Mouse (Mus musculus): ENCODE data around the gene Jmy.
"Not testable (repeated sequence)": the region's sequence is repeated elsewhere in the genome, so short reads cannot be mapped to it uniquely, and the experiment has no call there.

Jmy gene

GRCm38 (mm10) chr13:93499167-93499972, at the start of gene Jmy:
Gene Jmy (minus strand): TSS chr13:93499808.
- peak; percentile 93 for DNase-seq (ENCODE audit: low read depth, low spot score)

GRCm38 (mm10) chr13:93547641-93548040, 48.0 kb upstream of the Jmy start:
- no peak for DNase-seq (ENCODE audit: low read depth, low spot score)

- peak; percentile 45 for DNase-seq (ENCODE audit: low read depth, low spot score)
Measured at GRCm38 (mm10) chr13:93546011-93546410, 46.4 kb upstream of the Jmy start.

GRCm38 (mm10) chr13:93544274-93544673, 44.7 kb upstream of the Jmy start:
- no peak for DNase-seq (ENCODE audit: low read depth, low spot score)

GRCm38 (mm10) chr13:93539311-93539710, 39.7 kb upstream of the Jmy start:
- no peak for DNase-seq (ENCODE audit: low read depth, low spot score)

DNA sequence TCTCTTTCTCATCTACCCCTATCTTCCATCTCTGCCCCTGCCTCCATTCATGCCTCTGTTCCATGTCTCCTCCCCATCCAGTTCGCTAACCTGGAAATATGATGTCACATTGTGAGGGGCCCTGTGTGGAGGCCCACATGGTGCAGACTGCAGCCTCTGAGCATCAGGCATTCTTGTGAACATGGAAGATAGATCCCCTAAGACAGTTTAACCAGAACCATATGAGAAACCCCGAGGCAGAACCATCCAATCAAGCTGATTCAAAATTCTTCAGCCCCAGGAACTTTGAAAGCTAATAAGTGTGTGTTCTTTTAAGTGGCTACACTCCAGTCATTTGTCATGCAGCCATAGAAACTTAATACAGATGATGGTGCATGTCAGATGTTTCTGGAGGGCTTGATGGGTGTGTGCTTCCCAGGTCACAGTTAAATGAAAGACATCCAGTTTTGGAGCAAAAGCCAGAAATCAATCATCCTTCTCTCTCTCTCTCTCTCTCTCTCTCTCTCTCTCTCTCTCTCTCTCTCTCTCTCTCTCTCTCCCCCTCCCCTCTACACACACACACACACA, 19.2 kb upstream of the Jmy start:
- no peak for DNase-seq (ENCODE audit: low read depth, low spot score)

DNA sequence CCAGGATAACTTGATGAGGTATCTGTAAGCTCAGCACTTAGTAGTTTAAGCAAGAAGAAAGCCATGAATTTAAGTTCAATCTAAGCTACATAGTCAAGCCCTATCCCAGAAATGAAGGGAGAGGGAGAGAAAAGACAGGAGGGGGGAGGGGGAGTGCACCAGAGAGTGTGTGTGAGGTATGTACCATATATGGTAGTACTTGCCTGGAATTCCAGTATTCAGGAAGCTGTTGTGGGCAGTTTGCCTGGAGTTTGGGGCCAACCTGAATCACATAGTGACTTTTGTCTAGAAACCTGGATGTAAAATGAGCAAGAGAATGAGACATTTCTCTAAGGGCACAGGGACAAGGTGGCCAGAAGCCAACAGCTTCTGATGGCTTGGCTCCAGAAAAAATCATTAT, 17.6 kb upstream of the Jmy start:
- no peak for DNase-seq (ENCODE audit: low read depth, low spot score)

DNA sequence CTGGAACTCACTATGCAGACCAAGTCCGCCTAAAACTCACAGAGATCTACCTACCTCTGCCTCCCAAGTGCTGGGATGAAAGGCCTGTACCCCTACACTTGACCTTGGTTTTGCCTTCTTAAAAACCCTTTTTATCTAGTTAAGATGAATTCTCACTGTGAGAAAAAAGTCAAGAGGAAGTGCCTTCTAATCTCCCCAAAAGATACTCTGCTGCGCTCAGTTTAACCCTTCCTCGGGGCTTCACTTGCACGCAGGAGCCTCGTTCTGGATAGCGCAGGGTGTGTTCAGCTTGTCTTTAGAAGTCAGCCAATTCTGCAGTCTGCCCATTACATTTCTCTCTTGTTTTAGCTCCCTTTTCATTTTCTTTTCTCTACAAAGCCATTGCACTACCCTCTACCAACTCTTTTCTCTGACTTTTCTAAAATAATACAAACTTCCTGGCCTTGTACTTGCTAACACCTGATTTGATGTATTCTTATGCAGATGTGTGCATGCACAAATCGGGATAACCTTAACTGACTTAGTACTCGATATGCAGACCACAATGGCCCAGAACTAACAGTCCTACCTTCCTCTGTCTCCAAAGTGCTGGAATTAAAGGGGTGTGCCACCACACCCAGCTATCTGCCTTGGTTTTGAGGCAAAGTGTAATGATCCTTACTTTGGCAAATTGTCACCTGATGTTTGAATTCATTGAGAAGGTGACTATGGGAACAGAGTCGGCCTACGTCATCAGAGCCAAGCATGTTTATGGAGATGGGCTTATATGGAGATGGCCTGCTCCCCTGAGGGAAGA, 14.6 kb upstream of the Jmy start:
- DNase-seq (ENCODE audit: low read depth, low spot score): no peak

DNA sequence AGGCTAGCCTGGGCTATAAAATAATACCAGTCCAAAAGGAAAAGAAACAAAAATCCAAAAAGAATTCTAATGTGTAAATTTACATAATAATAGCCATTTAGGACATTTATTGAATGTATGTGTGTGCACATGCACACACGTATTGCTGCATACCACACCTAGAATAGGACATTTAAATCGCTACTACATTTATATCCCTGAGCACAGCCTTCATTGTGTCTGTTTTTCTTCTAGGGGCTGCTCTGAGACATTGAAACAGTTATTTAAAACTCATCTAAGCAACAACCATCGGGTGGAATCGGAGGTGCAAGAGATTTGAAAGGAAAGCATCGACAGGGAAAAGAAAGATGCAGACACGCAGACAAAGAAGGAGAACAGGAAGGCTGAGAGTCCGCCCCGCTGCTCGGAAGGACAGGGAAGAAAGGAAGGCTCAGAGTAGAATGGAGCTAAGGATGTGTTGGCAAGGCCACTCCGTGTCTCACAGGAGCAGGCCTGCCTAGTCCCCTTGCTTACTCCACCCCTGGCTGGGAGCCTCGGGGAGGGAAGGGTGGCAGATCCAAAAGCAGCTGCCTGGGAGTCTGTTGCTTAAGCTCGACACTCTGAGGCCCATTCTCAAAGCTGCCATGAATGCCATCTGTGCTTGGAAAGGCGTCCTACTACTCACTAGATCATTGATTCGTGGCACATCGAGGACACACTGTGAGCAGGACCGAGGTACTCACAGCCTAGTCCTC, 11.0 kb upstream of the Jmy start:
- no peak for DNase-seq (ENCODE audit: low read depth, low spot score)

DNA sequence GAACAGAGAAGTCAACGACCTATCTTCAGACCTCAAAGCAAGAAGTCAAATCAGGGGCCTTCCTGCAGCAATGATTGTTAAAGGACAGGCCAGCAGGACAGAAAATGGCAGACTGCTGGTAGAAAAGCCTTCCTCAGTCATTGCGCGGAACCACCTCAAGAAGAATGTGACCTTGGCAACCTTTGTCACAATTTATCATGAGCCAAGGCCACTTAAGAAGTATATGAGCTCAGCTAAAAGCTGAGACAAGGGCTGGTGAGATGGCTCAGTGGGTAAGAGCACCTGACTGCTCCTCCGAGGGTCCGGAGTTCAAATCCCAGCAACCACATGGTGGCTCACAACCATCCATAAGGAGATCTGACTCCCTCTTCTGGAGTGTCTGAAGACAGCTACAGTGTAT, 7.3 kb upstream of the Jmy start:
- not testable (repeated sequence) for DNase-seq (ENCODE audit: low read depth, low spot score)

DNA sequence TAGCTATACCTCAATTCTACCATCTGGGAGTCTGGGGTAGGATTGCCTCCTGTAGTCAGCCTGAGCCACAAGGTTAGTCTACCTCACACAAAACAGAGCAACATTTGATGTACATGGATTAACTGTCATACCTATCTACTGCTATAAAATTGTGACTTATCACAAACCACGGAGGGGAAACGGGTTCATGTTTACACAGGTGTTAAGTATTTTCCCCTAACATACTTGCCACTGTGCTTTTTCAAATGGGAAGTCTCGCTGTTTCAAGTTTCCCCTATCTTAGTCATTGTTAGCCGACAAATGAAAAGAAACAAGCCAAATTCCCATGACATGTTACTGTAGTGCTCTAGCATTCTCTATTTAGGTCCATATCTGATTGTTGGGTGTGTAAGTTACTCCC, 2.1 kb upstream of the Jmy start:
- no peak for DNase-seq (ENCODE audit: low read depth, low spot score)

DNA sequence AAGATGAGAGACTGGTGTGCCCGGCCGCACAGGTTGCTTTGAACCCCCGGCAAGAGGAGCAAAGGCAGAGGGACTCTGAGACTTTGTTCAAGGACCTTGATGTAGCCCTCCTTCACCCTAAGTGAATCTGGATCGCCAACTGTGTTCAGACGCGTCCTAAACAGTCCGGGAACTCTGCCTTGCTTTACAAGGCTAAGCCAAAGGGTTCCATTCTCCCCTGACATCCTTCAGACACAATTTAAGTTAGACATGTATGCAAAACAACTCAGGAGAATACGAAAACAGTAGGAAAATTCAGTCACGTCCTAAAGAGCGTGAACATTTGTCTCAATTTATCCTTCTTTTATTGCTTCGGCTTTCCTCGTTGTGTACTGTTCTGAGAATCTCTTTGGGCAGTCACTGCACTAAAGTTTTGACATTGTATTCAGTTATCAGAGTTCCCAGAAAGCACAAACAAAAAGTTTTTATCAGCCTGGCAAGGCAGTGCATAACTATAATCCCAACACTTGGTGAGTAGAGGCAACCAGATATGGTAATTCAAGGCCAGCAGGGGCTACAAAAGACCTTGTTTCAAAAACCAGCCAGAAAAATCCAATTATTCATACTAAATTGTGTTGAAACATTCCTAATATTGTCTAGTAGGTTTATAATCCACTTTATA, 495 bp upstream of the Jmy start:
- DNase-seq (ENCODE audit: low read depth, low spot score): no peak

DNA sequence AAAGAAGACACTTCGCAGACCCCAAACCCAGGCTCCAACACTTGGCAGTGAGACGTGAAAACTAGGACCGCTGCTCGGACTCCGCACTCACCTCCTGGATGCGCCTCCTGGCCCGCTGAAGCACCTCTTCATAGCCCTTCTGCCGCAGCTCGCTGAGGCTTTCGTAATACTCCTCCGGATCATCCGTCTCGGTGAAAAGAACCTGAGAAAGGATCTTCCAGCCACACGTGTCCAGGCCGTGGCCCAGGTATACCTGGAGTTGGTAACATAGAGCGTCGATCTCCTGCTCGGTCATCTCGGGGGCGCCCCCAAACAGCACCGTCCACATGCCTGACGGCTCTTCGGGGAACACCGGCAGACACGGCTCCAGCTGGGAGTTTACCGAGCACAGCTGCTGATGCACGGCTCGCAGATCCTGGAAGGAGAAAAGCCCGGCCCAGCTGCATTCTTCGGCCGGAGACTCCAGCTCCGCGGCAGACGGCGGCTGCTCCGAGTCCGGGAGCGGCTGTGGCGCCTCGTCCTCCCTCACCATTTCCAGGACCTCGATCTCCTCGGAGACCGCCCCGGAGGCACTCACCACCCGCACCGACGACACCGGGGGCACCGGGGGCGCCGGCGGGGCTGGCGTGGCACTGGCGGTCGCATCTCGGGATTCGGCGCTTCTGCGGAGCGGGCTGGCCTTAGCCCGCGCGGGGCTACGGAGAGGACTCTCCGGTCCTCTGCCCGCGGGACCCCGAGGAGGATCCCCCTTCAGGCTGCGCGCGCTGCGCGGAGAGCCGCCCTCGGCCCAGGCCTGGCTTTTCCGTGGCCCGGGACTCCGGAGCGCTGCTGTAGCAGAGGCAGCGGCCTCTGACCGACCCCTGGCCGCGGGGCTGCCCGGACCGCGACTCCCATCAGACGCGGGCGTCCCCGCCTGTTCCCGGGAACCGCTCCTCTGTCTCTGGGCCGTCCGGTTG, 1.1 kb downstream of the Jmy start:
- DNase-seq (ENCODE audit: low read depth, low spot score): peak; percentile 60

- DNase-seq (ENCODE audit: low read depth, low spot score): no peak
Measured at GRCm38 (mm10) chr13:93496977-93497376, 2.6 kb downstream of the Jmy start.

DNA sequence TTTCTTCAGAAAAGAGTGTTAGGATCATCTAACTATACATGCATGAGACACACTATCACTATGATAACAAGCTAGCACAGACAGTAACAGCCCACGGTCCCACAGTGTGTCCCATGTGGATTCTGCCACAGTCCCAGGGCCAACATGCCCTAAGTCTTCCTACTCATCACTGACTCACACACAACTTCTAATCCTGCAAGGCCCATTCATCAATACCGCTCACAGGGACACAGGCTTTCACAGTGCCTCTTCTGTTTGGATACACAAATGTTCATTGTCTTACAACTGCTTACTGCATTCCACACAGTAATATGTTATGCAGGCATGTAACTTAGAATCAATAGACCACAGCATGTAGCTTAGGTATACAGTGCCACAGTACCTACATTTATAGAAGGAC, 11.1 kb downstream of the Jmy start:
- DNase-seq (ENCODE audit: low read depth, low spot score): no peak

- DNase-seq (ENCODE audit: low read depth, low spot score): no peak
Measured at GRCm38 (mm10) chr13:93487734-93488133, 11.9 kb downstream of the Jmy start.

DNA sequence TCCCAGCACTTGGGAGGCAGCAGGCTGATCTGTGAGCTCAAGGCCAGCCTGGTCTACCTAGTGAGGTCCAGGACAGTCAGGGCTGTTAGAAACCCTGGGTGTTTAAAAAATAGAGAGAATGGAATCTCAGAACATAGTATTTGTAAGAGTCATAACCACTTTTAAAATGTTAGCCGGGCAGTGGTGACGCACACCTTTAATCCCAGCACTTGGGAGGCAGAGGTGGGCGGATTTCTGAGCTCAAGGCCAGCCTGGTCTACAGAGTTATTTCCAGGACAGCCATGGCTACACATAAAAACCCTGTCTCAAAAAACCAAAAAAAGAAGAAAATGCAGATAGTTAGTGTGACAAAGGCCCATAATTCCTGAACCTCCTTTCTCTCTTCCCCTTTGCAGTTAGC, 15.3 kb downstream of the Jmy start:
- no peak for DNase-seq (ENCODE audit: low read depth, low spot score)

- no peak for DNase-seq (ENCODE audit: low read depth, low spot score)
Measured at GRCm38 (mm10) chr13:93481110-93481509, 18.5 kb downstream of the Jmy start.

DNA sequence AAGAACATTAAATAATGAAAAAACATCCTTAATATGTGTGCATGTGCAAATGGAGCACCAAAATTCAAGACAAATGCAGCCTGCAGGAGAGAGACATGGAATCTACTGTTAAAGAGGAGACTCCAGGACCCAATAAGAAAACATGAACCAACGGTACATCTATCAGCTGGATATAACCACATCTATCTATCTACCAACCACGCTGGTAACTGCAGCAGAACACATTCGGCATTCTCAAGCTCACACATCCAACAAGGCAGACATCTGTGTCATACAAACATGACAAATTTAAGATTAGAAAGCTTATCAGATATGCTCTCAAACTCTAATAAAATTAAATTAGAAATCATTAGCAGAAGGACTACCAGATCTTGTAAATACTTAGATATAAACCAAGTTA, 21.3 kb downstream of the Jmy start:
- DNase-seq (ENCODE audit: low read depth, low spot score): no peak

- DNase-seq (ENCODE audit: low read depth, low spot score): no peak
Measured at GRCm38 (mm10) chr13:93468355-93468754, 31.3 kb downstream of the Jmy start.

Data from CD4-positive helper T cell, adult 2 months (primary cell).